ENCODE assay signal across 13 mouse cellular contexts in genomic region chr7:98967672-98968071, GRCm38 (mm10).
A peak's percentile ranks its signal among the peaks of the same experiment; 100 is the strongest.
DNase-seq lines count a peak whose midpoint lies in the region; ATAC-seq and TF ChIP-seq lines count a peak whose summit lies in the region.
"Had no signal": no experiment of that assay in that cellular context is flagged by ENCODE, and none has a peak within 500 bp of the region (broad histone marks: within the 10 kb centered on the region; RNA-seq: fewer than 3 reads in every experiment).

No protein-coding gene starts in this region.

- peaks cover 26% of the 10 kb centered on the region for H3K4me1 ChIP-seq in heart, embryonic 15.5 days (replicated peaks)
- peaks cover 9% of the 10 kb centered on the region; the same call in 1 of the 2 replicates for H3K4me1 ChIP-seq in forebrain, embryonic 15.5 days
- H3K4me1 ChIP-seq in limb, embryonic 14.5 days (ENCODE audit: control insufficient read depth, insufficient read depth, low read length): peaks cover 12% of the 10 kb centered on the region

- no peak overlapping the region for H3K27ac ChIP-seq in heart, embryonic 15.5 days
- no peak overlapping the region for H3K27ac ChIP-seq in forebrain, embryonic 15.5 days (replicated peaks)
- no peak overlapping the region for H3K27ac ChIP-seq in limb, embryonic 14.5 days (replicated peaks; ENCODE audit: low read depth, low read length)
- H3K27ac ChIP-seq in gastrocnemius, adult 2 months: no peak overlapping the region
- H3K27ac ChIP-seq: left cerebral cortex, adult 2 months had no signal

- H3K36me3 ChIP-seq in heart, embryonic 15.5 days: no peaks in the 10 kb centered on the region
- H3K36me3 ChIP-seq in forebrain, embryonic 15.5 days: no peaks in the 10 kb centered on the region
- no peaks in the 10 kb centered on the region for H3K36me3 ChIP-seq in limb, embryonic 14.5 days (ENCODE audit: control insufficient read depth, insufficient read depth, low read length)

- H3K4me3 ChIP-seq in heart, embryonic 15.5 days: 0 out of 2 replicates have a peak overlapping the region, but pooled peaks have one; percentile 1
- H3K4me3 ChIP-seq in forebrain, embryonic 15.5 days: no peak overlapping the region
- no peak overlapping the region for H3K4me3 ChIP-seq in limb, embryonic 14.5 days (replicated peaks; ENCODE audit: low read length)
- H3K4me3 ChIP-seq in gastrocnemius, adult 2 months: no peak overlapping the region

- H3K27me3 ChIP-seq in heart, embryonic 15.5 days: no peaks in the 10 kb centered on the region
- no peaks in the 10 kb centered on the region for H3K27me3 ChIP-seq in forebrain, embryonic 15.5 days
- H3K27me3 ChIP-seq in limb, embryonic 14.5 days (ENCODE audit: control insufficient read depth, insufficient read depth, low read length): no peaks in the 10 kb centered on the region

- no peaks in the 10 kb centered on the region for H3K9me3 ChIP-seq in heart, embryonic 15.5 days (replicated peaks)
- no peaks in the 10 kb centered on the region for H3K9me3 ChIP-seq in forebrain, embryonic 15.5 days
- no peaks in the 10 kb centered on the region for H3K9me3 ChIP-seq in limb, embryonic 14.5 days (ENCODE audit: control insufficient read depth, low read length)

- no peak for ATAC-seq in heart, embryonic 15.5 days (replicated peaks; ENCODE audit: insufficient number of reproducible peaks, insufficient read depth, low FRiP score, low read depth)
- no peak for ATAC-seq in forebrain, embryonic 15.5 days (replicated peaks)
- peak; percentile 41 for ATAC-seq in limb, embryonic 14.5 days (ENCODE audit: low FRiP score, low read depth)
- ATAC-seq: liver, postnatal 0 days had no signal

- H3K4me2 ChIP-seq in heart, embryonic 15.5 days: peak overlapping the region; percentile 52
- H3K4me2 ChIP-seq in forebrain, embryonic 15.5 days (replicated peaks): peak overlapping the region; percentile 31
- 0 out of 2 replicates have a peak overlapping the region, but pooled peaks have one; percentile 11 for H3K4me2 ChIP-seq in limb, embryonic 14.5 days (replicated peaks; ENCODE audit: low read depth, low read length, severe bottlenecking)

- TF ChIP-seq CTCF in gastrocnemius, adult 2 months (IDR thresholded peaks at IDR 0.05): no peak

- no peak for DNase-seq in heart, postnatal 25 days (ENCODE audit: low spot score)
- DNase-seq in MN1 (ENCODE audit: low spot score): peak; percentile 34
- no peak for DNase-seq in limb, embryonic 14.5 days (ENCODE audit: low spot score)
- DNase-seq in urinary bladder, postnatal 14 days (ENCODE audit: low spot score): no peak
- no peak for DNase-seq in gastrocnemius, adult 2 months
- DNase-seq in yolk sac, embryonic 10.5 days (ENCODE audit: low spot score): no peak
- DNase-seq: adrenal gland, postnatal 14 days; cerebellum, adult 11-12 months; kidney, postnatal 36 days; liver, postnatal 0 days had no signal

- intact Hi-C loops in heart, postnatal 25 days (cut with DNase I): no loop called here
- intact Hi-C loops in gastrocnemius, adult 2 months (cut with DNase I): no loop called here

- H3K9ac ChIP-seq in heart, embryonic 15.5 days: no peak overlapping the region
- no peak overlapping the region for H3K9ac ChIP-seq in forebrain, embryonic 15.5 days (replicated peaks)
- H3K9ac ChIP-seq in limb, embryonic 14.5 days (ENCODE audit: low read depth, low read length, severe bottlenecking): no peak overlapping the region
- H3K9ac ChIP-seq: liver, postnatal 0 days had no signal

- no peak for TF ChIP-seq POLR2A in limb, embryonic 14.5 days (IDR thresholded peaks at IDR 0.05; ENCODE audit: borderline replicate concordance, extremely low read depth, insufficient read depth, insufficient read length)

- WGBS in heart, embryonic 15.5 days: 42% methylated on average over 7 of the region's 7 CpGs
- 43% methylated on average over 7 of the region's 7 CpGs for WGBS in forebrain, embryonic 15.5 days
- 43% methylated on average over 7 of the region's 7 CpGs for WGBS in limb, embryonic 14.5 days
